Mouse (Mus musculus) liver, embryonic 14.5 days (tissue): ENCODE data around the gene Vmn2r40. TPM values are rescaled to one million over a fixed set of nuclear protein-coding genes. Genes with fewer than 3 reads are reported as not detected.
"Not testable (repeated sequence)": the region's sequence is repeated elsewhere in the genome, so short reads cannot be mapped to it uniquely, and the experiment has no call there.

ENCODE experiments used
- ATAC-seq: fragments of 200-750 bp; cut with Nextera tagmentation; 2 replicates; pipeline ENCODE4 v1.8.0; 2017; ENCODE audit warnings: moderate number of reproducible peaks, mild to moderate bottlenecking, moderate library complexity; ENCODE audit not compliant: insufficient read depth
- DNase-seq, 3 experiments: peaks; one replicate each; pipeline ENCODE4 v3.0.0-alpha.2; 2012 to 2013; ENCODE audit warnings: low read depth in 3 of 3, low spot score in 3 of 3
- H3K27ac ChIP-seq: fragments of 300-500 bp; sonication (generic); 2 replicates; pipeline ENCODE4 v1.5.1; 2014; ENCODE audit warnings: moderate library complexity, mild to moderate bottlenecking, control low read depth, inconsistent platforms
- H3K27me3 ChIP-seq: fragments of 300-500 bp; sonication (generic); 2 replicates; pipeline ENCODE4 v1.6.1; 2014; ENCODE audit warnings: mild to moderate bottlenecking, low read length, moderate library complexity; ENCODE audit not compliant: control insufficient read depth, insufficient read depth
- H3K36me3 ChIP-seq: fragments of 300-500 bp; sonication (generic); replicated peaks from 2 replicates; pipeline ENCODE4 v1.6.1; 2014; ENCODE audit warnings: low read depth; ENCODE audit not compliant: control insufficient read depth, insufficient read depth
- H3K4me1 ChIP-seq, 2 experiments: fragments of 200-500 bp in 1 of 2; fragments of 300-500 bp in 1 of 2; sonication (generic) in 1 of 2; replicated peaks; 2 replicates each; pipeline ENCODE4 v1.6.1; 2012 to 2014; ENCODE audit warnings: antibody characterized with exemption in 1 of 2, inconsistent platforms in 1 of 2, low read length in 1 of 2; ENCODE audit not compliant: control insufficient read depth in 2 of 2, insufficient read depth in 2 of 2
- H3K4me2 ChIP-seq: fragments of 300-500 bp; sonication (generic); 2 replicates; pipeline ENCODE4 v1.6.1; 2014; ENCODE audit warnings: low read depth, mild to moderate bottlenecking, control low read depth, moderate library complexity
- H3K4me3 ChIP-seq, 2 experiments: fragments of 200-500 bp in 1 of 2; fragments of 300-500 bp in 1 of 2; sonication (generic) in 1 of 2; 2 replicates each; pipeline ENCODE4 v1.5.1; 2012 to 2014; ENCODE audit warnings: low read depth in 2 of 2, low read length in 2 of 2, mild to moderate bottlenecking in 2 of 2, control low read depth in 1 of 2, inconsistent platforms in 1 of 2, moderate library complexity in 1 of 2; ENCODE audit not compliant: insufficient read depth in 1 of 2
- H3K9ac ChIP-seq: fragments of 300-500 bp; sonication (generic); replicated peaks from 2 replicates; pipeline ENCODE4 v1.6.1; 2014; ENCODE audit warnings: mild to moderate bottlenecking, control low read depth, moderate library complexity
- H3K9me3 ChIP-seq: fragments of 300-500 bp; sonication (generic); 2 replicates; pipeline ENCODE4 v1.6.1; 2016; ENCODE audit warnings: low read length, mixed read lengths; ENCODE audit not compliant: control insufficient read depth
- WGBS: fragments of 180-500 bp; shearing (Covaris S2); extraction: QIAGEN DNeasy Blood & Tissue Kit; methylation state at CpG from one replicate; pipeline ENCODE4 v1.1.7; 2014; ENCODE audit not compliant: insufficient replicate concordance; 5-methylcytosine and 5-hydroxymethylcytosine counted together
- polyA plus RNA-seq, 2 experiments: library from polyadenylated mRNA; depleted of rRNA in 1 of 2; stranded (reverse) in 1 of 2; unstranded in 1 of 2; fragments of >200 nt; fragmentation: Nextera tagmentation in 1 of 2; extraction: Ambion mirVana in 1 of 2; gene quantifications; 2 replicates each; pipeline versions ENCODE4 v1.2.1 to v1.2.3; 2012 to 2014

Vmn2r40 gene
- polyA plus RNA-seq (2012; rRNA removed): not detected in 2 replicates
- not detected in 2 replicates for polyA plus RNA-seq (2014; fragmentation: Nextera tagmentation; extraction: Ambion mirVana)

GRCm38 (mm10) chr7:8931335-8931734 is at the start of gene Vmn2r40:
TSS of gene Vmn2r40 (minus strand) at chr7:8931435.
- not testable (repeated sequence) for H3K4me3 ChIP-seq, H3K9ac ChIP-seq, H3K27me3 ChIP-seq, H3K9me3 ChIP-seq, H3K4me2 ChIP-seq, DNase-seq, H3K4me1 ChIP-seq, H3K27ac ChIP-seq, ATAC-seq, H3K36me3 ChIP-seq
- no CpG with 5 or more reads among the region's 1 CpGs for WGBS

Other genes starting within 250 kb of the Vmn2r40 start
- gene Vmn2r39, start 99.4 kb upstream of the Vmn2r40 start, polyA plus RNA-seq (2012; rRNA removed): not detected in 2 replicates
- not detected in 2 replicates for gene Vmn2r39, start 99.4 kb upstream of the Vmn2r40 start, polyA plus RNA-seq (2014; fragmentation: Nextera tagmentation; extraction: Ambion mirVana)
- not detected in 2 replicates for gene Vmn2r38, start 166.4 kb upstream of the Vmn2r40 start, polyA plus RNA-seq (2012; rRNA removed)
- not detected in 2 replicates for gene Vmn2r38, start 166.4 kb upstream of the Vmn2r40 start, polyA plus RNA-seq (2014; fragmentation: Nextera tagmentation; extraction: Ambion mirVana)